Mouse (Mus musculus): Measurements from ENCODE around the gene Smim22. TPM values are rescaled to one million over a fixed set of nuclear protein-coding genes. Genes with fewer than 3 reads are reported as not detected.

The Smim22 gene
- polyA plus RNA-seq, 1 experiment from 2014 or later: 13.5 TPM

GRCm38 (mm10) chr16:4978275-4979051, 28.6 kb upstream of the Smim22 start:
- ATAC-seq (ENCODE audit: insufficient read depth) (no peak), DNase-seq (peak; percentile 20)
- Histone ChIP-seq H3K27ac (ENCODE audit: low read depth) (no peak overlapping the region), H3K9ac (no peak overlapping the region), H3K4me3 (ENCODE audit: low read depth, low read length) (no peak overlapping the region), H3K9me3 (ENCODE audit: low read depth, low read length) (no peaks in the 10 kb centered on the region), H3K36me3 (ENCODE audit: insufficient read depth) (no peaks in the 10 kb centered on the region), H3K27me3 (ENCODE audit: insufficient read depth, low read length) (no peaks in the 10 kb centered on the region), H3K4me1 (ENCODE audit: insufficient read depth) (no peaks in the 10 kb centered on the region), H3K4me2 (no peak overlapping the region)
- 39% methylated on average over 5 of the region's 5 CpGs for WGBS
- TF ChIP-seq CTCF (IDR thresholded peaks at IDR 0.05; ENCODE audit: low read depth): no peak

GRCm38 (mm10) chr16:4979755-4980380, 27.2 kb upstream of the Smim22 start:
- ATAC-seq (ENCODE audit: insufficient read depth) (no peak), DNase-seq (peak; percentile 68)
- TF ChIP-seq CTCF (IDR thresholded peaks at IDR 0.05; ENCODE audit: low read depth): peak; percentile 66

GRCm38 (mm10) chr16:4984717-4985116, 22.4 kb upstream of the Smim22 start:
- Histone ChIP-seq H3K4me3 (ENCODE audit: low read depth, low read length) (no peak overlapping the region), H3K4me1 (ENCODE audit: insufficient read depth) (no peaks in the 10 kb centered on the region), H3K4me2 (no peak overlapping the region), H3K9me3 (ENCODE audit: low read depth, low read length) (no peaks in the 10 kb centered on the region), H3K9ac (no peak overlapping the region), H3K36me3 (ENCODE audit: insufficient read depth) (no peaks in the 10 kb centered on the region), H3K27me3 (ENCODE audit: insufficient read depth, low read length) (no peaks in the 10 kb centered on the region), H3K27ac (ENCODE audit: low read depth) (no peak overlapping the region)
- TF ChIP-seq CTCF (IDR thresholded peaks at IDR 0.05; ENCODE audit: low read depth): no peak
- DNase-seq (no peak), ATAC-seq (ENCODE audit: insufficient read depth) (no peak)
- WGBS: 89% methylated on average over 12 of the region's 12 CpGs

More at GRCm38 (mm10) chr16:4979755-4980380, 27.2 kb upstream of the Smim22 start:
- 76% methylated on average over 4 of the region's 4 CpGs for WGBS
- Histone ChIP-seq H3K27me3 (ENCODE audit: insufficient read depth, low read length) (no peaks in the 10 kb centered on the region), H3K27ac (ENCODE audit: low read depth) (no peak overlapping the region), H3K36me3 (ENCODE audit: insufficient read depth) (no peaks in the 10 kb centered on the region), H3K9ac (no peak overlapping the region), H3K4me2 (no peak overlapping the region), H3K4me1 (ENCODE audit: insufficient read depth) (no peaks in the 10 kb centered on the region), H3K4me3 (ENCODE audit: low read depth, low read length) (no peak overlapping the region), H3K9me3 (ENCODE audit: low read depth, low read length) (no peaks in the 10 kb centered on the region)

- H3K27ac ChIP-seq (ENCODE audit: low read depth): no peak overlapping the region
- no peaks in the 10 kb centered on the region for H3K4me1 ChIP-seq (ENCODE audit: insufficient read depth)
- TF ChIP-seq CTCF (IDR thresholded peaks at IDR 0.05; ENCODE audit: low read depth): no peak
- no peaks in the 10 kb centered on the region for H3K36me3 ChIP-seq (ENCODE audit: insufficient read depth)
- DNase-seq (no peak), ATAC-seq (ENCODE audit: insufficient read depth) (no peak)
- no peaks in the 10 kb centered on the region for H3K9me3 ChIP-seq (ENCODE audit: low read depth, low read length)
- no peaks in the 10 kb centered on the region for H3K27me3 ChIP-seq (ENCODE audit: insufficient read depth, low read length)
- no peak overlapping the region for H3K4me3 ChIP-seq (ENCODE audit: low read depth, low read length)
- no peak overlapping the region for H3K4me2 ChIP-seq
- 81% methylated on average over 4 of the region's 4 CpGs for WGBS
- no peak overlapping the region for H3K9ac ChIP-seq
These were observed 13.8 kb upstream of the Smim22 start for GRCm38 (mm10) chr16:4993276-4993675.

- 36% methylated on average over 2 of the region's 3 CpGs for WGBS
- no peak within 1 kb of the TSS for H3K4me2 ChIP-seq
- no peak within 1 kb of the TSS for H3K9ac ChIP-seq
- no peaks in the 10 kb centered on the region for H3K9me3 ChIP-seq (ENCODE audit: low read depth, low read length)
- peak; percentile 13 for DNase-seq
- no peak for ATAC-seq (ENCODE audit: insufficient read depth)
- TF ChIP-seq CTCF (IDR thresholded peaks at IDR 0.05; ENCODE audit: low read depth): no peak
- no peak within 1 kb of the TSS for H3K27ac ChIP-seq (ENCODE audit: low read depth)
- H3K4me3 ChIP-seq (ENCODE audit: low read depth, low read length): no peak within 1 kb of the TSS
- H3K4me1 ChIP-seq (ENCODE audit: insufficient read depth): no peaks in the 10 kb centered on the region
- H3K27me3 ChIP-seq (ENCODE audit: insufficient read depth, low read length): no peaks in the 10 kb centered on the region
- H3K36me3 ChIP-seq (ENCODE audit: insufficient read depth): no peaks in the 10 kb centered on the region
These were observed 9.5 kb upstream of the Smim22 start, which contains the start of gene Sept12 for GRCm38 (mm10) chr16:4997553-4997952. Gene Sept12 (minus strand): TSS chr16:4997852.

GRCm38 (mm10) chr16:4998984-4999383, 8.1 kb upstream of the Smim22 start:
- WGBS: 42% methylated on average over 1 of the region's 1 CpGs
- no peak overlapping the region for H3K9ac ChIP-seq
- no peaks in the 10 kb centered on the region for H3K27me3 ChIP-seq (ENCODE audit: insufficient read depth, low read length)
- H3K9me3 ChIP-seq (ENCODE audit: low read depth, low read length): no peaks in the 10 kb centered on the region
- no peaks in the 10 kb centered on the region for H3K4me1 ChIP-seq (ENCODE audit: insufficient read depth)
- H3K36me3 ChIP-seq (ENCODE audit: insufficient read depth): no peaks in the 10 kb centered on the region
- TF ChIP-seq CTCF (IDR thresholded peaks at IDR 0.05; ENCODE audit: low read depth): no peak
- DNase-seq: no peak
- H3K4me2 ChIP-seq: no peak overlapping the region
- H3K4me3 ChIP-seq (ENCODE audit: low read depth, low read length): no peak overlapping the region
- H3K27ac ChIP-seq (ENCODE audit: low read depth): no peak overlapping the region
- no peak for ATAC-seq (ENCODE audit: insufficient read depth)

- no peak overlapping the region for H3K4me2 ChIP-seq
- H3K9me3 ChIP-seq (ENCODE audit: low read depth, low read length): no peaks in the 10 kb centered on the region
- H3K4me3 ChIP-seq (ENCODE audit: low read depth, low read length): no peak overlapping the region
- H3K36me3 ChIP-seq (ENCODE audit: insufficient read depth): no peaks in the 10 kb centered on the region
- WGBS: 49% methylated on average over 3 of the region's 3 CpGs
- H3K27ac ChIP-seq (ENCODE audit: low read depth): no peak overlapping the region
- H3K27me3 ChIP-seq (ENCODE audit: insufficient read depth, low read length): no peaks in the 10 kb centered on the region
- ATAC-seq (ENCODE audit: insufficient read depth): no peak
- no peak for DNase-seq
- no peak for TF ChIP-seq CTCF (IDR thresholded peaks at IDR 0.05; ENCODE audit: low read depth)
- H3K4me1 ChIP-seq (ENCODE audit: insufficient read depth): no peaks in the 10 kb centered on the region
- H3K9ac ChIP-seq: no peak overlapping the region
These were observed 6.5 kb upstream of the Smim22 start for GRCm38 (mm10) chr16:5000611-5001010.
